Mouse (Mus musculus) forebrain, embryonic 15.5 days (tissue): ENCODE measurements around the gene Pex5. TPM values are rescaled to one million over a fixed set of nuclear protein-coding genes. Genes with fewer than 3 reads are reported as not detected.

Experiments
- ATAC-seq: fragments of 200-750 bp; cut with Nextera tagmentation; replicated peaks from 2 replicates; pipeline ENCODE4 v1.8.0; 2017; ENCODE audit warnings: mild to moderate bottlenecking, moderate TSS enrichment, moderate library complexity
- H3K27ac ChIP-seq: fragments of 300-500 bp; sonication (generic); replicated peaks from 2 replicates; pipeline ENCODE4 v1.5.1; 2015; ENCODE audit warnings: mild to moderate bottlenecking, inconsistent platforms
- H3K27me3 ChIP-seq: fragments of 300-500 bp; sonication (generic); 2 replicates; pipeline ENCODE4 v1.6.1; 2015; ENCODE audit warnings: inconsistent platforms
- H3K36me3 ChIP-seq: fragments of 300-500 bp; sonication (generic); 2 replicates; pipeline ENCODE4 v1.6.1; 2015; ENCODE audit warnings: mild to moderate bottlenecking, inconsistent platforms
- H3K4me1 ChIP-seq: fragments of 300-500 bp; sonication (generic); 2 replicates; pipeline ENCODE4 v1.6.1; 2015; ENCODE audit warnings: inconsistent platforms
- H3K4me2 ChIP-seq: fragments of 300-500 bp; sonication (generic); replicated peaks from 2 replicates; pipeline ENCODE4 v1.6.1; 2015; ENCODE audit warnings: mild to moderate bottlenecking, inconsistent platforms
- H3K4me3 ChIP-seq: fragments of 300-500 bp; sonication (generic); 2 replicates; pipeline ENCODE4 v1.5.1; 2015; ENCODE audit warnings: mild to moderate bottlenecking, inconsistent platforms
- H3K9ac ChIP-seq: fragments of 300-500 bp; sonication (generic); replicated peaks from 2 replicates; pipeline ENCODE4 v1.6.1; 2015; ENCODE audit warnings: mild to moderate bottlenecking, inconsistent platforms
- H3K9me3 ChIP-seq: fragments of 300-500 bp; sonication (generic); 2 replicates; pipeline ENCODE4 v1.6.1; 2016; ENCODE audit warnings: inconsistent platforms
- WGBS: fragments of 180-500 bp; shearing (Covaris S2); methylation state at CpG from one replicate; pipeline ENCODE4 v1.1.7; 2015; ENCODE audit warnings: mixed read lengths; 5-methylcytosine and 5-hydroxymethylcytosine counted together
- polyA plus RNA-seq: library from polyadenylated mRNA; unstranded; fragments of >200 nt; fragmentation: Nextera tagmentation; extraction: Ambion mirVana; gene quantifications from 2 replicates; pipeline ENCODE4 v1.2.1, GENCODE M21; 2015

Gene Pex5
- polyA plus RNA-seq, 1 experiment from 2014 or later = 82.9 TPM

GRCm38 (mm10) chr6:124379331-124379730 lies 35.5 kb downstream of the Pex5 start:
- Histone ChIP-seq H3K4me3 (no peak overlapping the region), H3K36me3 (no peaks in the 10 kb centered on the region), H3K27ac (no peak overlapping the region), H3K9me3 (no peaks in the 10 kb centered on the region), H3K4me2 (no peak overlapping the region), H3K4me1 (no peaks in the 10 kb centered on the region), H3K9ac (no peak overlapping the region), H3K27me3 (no peaks in the 10 kb centered on the region)
- no peak for ATAC-seq
- 36% methylated on average over 10 of the region's 10 CpGs for WGBS

GRCm38 (mm10) chr6:124377494-124378255 lies 37.2 kb downstream of the Pex5 start:
- Histone ChIP-seq H3K9me3 (no peaks in the 10 kb centered on the region), H3K4me1 (no peaks in the 10 kb centered on the region), H3K4me3 (no peak overlapping the region), H3K9ac (no peak overlapping the region), H3K4me2 (no peak overlapping the region), H3K27ac (no peak overlapping the region), H3K27me3 (no peaks in the 10 kb centered on the region), H3K36me3 (no peaks in the 10 kb centered on the region)
- 84% methylated on average over 4 of the region's 4 CpGs for WGBS
- ATAC-seq = no peak

GRCm38 (mm10) chr6:124376311-124376710 lies 38.6 kb downstream of the Pex5 start:
- Histone ChIP-seq H3K27ac (no peak overlapping the region), H3K4me1 (no peaks in the 10 kb centered on the region), H3K36me3 (no peaks in the 10 kb centered on the region), H3K4me3 (no peak overlapping the region), H3K9ac (no peak overlapping the region), H3K27me3 (no peaks in the 10 kb centered on the region), H3K4me2 (no peak overlapping the region), H3K9me3 (no peaks in the 10 kb centered on the region)
- WGBS = 93% methylated on average over 5 of the region's 5 CpGs
- ATAC-seq = no peak

- Histone ChIP-seq H3K36me3 (no peaks in the 10 kb centered on the region), H3K9ac (no peak overlapping the region), H3K4me3 (no peak overlapping the region), H3K4me2 (no peak overlapping the region), H3K9me3 (no peaks in the 10 kb centered on the region), H3K27me3 (no peaks in the 10 kb centered on the region), H3K27ac (no peak overlapping the region), H3K4me1 (no peaks in the 10 kb centered on the region)
- 89% methylated on average over 11 of the region's 11 CpGs for WGBS
- ATAC-seq = no peak
Measured at GRCm38 (mm10) chr6:124375435-124375884, 39.4 kb downstream of the Pex5 start.

GRCm38 (mm10) chr6:124374683-124375082 lies 40.2 kb downstream of the Pex5 start:
- no peak for ATAC-seq
- Histone ChIP-seq H3K27me3 (no peaks in the 10 kb centered on the region), H3K27ac (no peak overlapping the region), H3K4me3 (no peak overlapping the region), H3K9ac (no peak overlapping the region), H3K9me3 (no peaks in the 10 kb centered on the region), H3K36me3 (no peaks in the 10 kb centered on the region), H3K4me2 (no peak overlapping the region), H3K4me1 (no peaks in the 10 kb centered on the region)
- 78% methylated on average over 4 of the region's 4 CpGs for WGBS

GRCm38 (mm10) chr6:124373584-124374206 lies 41.2 kb downstream of the Pex5 start:
- H3K27me3 ChIP-seq = no peaks in the 10 kb centered on the region
- WGBS = 87% methylated on average over 6 of the region's 6 CpGs
- no peak overlapping the region for H3K4me2 ChIP-seq
- no peaks in the 10 kb centered on the region for H3K9me3 ChIP-seq
- H3K4me1 ChIP-seq = no peaks in the 10 kb centered on the region
- no peak for ATAC-seq
- H3K9ac ChIP-seq = no peak overlapping the region
- no peak overlapping the region for H3K27ac ChIP-seq
- H3K4me3 ChIP-seq = no peak overlapping the region
- no peaks in the 10 kb centered on the region for H3K36me3 ChIP-seq

GRCm38 (mm10) chr6:124364328-124364727 lies 50.5 kb downstream of the Pex5 start:
- H3K4me2 ChIP-seq = no peak overlapping the region
- 63% methylated on average over 5 of the region's 5 CpGs for WGBS
- no peak for ATAC-seq
- no peak overlapping the region for H3K9ac ChIP-seq
- H3K36me3 ChIP-seq = no peaks in the 10 kb centered on the region
- H3K4me3 ChIP-seq = no peak overlapping the region
- H3K27me3 ChIP-seq = no peaks in the 10 kb centered on the region
- no peaks in the 10 kb centered on the region for H3K9me3 ChIP-seq
- no peak overlapping the region for H3K27ac ChIP-seq
- no peaks in the 10 kb centered on the region for H3K4me1 ChIP-seq

GRCm38 (mm10) chr6:124360549-124360948 lies 54.3 kb downstream of the Pex5 start:
- H3K27ac ChIP-seq = no peak overlapping the region
- WGBS = 60% methylated on average over 6 of the region's 6 CpGs

GRCm38 (mm10) chr6:124358953-124359352 lies 55.9 kb downstream of the Pex5 start:
- no peak overlapping the region for H3K4me2 ChIP-seq
- H3K27ac ChIP-seq = no peak overlapping the region
- ATAC-seq = no peak
- H3K4me1 ChIP-seq = no peaks in the 10 kb centered on the region
- no peaks in the 10 kb centered on the region for H3K36me3 ChIP-seq
- H3K9ac ChIP-seq = no peak overlapping the region
- no peaks in the 10 kb centered on the region for H3K27me3 ChIP-seq
- H3K4me3 ChIP-seq = no peak overlapping the region
- 82% methylated on average over 6 of the region's 6 CpGs for WGBS
- H3K9me3 ChIP-seq = no peaks in the 10 kb centered on the region

More at GRCm38 (mm10) chr6:124360549-124360948, 54.3 kb downstream of the Pex5 start:
- no peak overlapping the region for H3K4me2 ChIP-seq
- H3K9ac ChIP-seq = no peak overlapping the region
- no peaks in the 10 kb centered on the region for H3K36me3 ChIP-seq
- no peak for ATAC-seq
- no peaks in the 10 kb centered on the region for H3K9me3 ChIP-seq
- H3K4me1 ChIP-seq = no peaks in the 10 kb centered on the region
- H3K27me3 ChIP-seq = no peaks in the 10 kb centered on the region
- H3K4me3 ChIP-seq = no peak overlapping the region

- no peak overlapping the region for H3K4me2 ChIP-seq
Measured at GRCm38 (mm10) chr6:124353246-124353645, 61.6 kb downstream of the Pex5 start.

More at GRCm38 (mm10) chr6:124353246-124353645, 61.6 kb downstream of the Pex5 start:
- no peak overlapping the region for H3K4me3 ChIP-seq
- H3K9ac ChIP-seq = no peak overlapping the region
- ATAC-seq = no peak
- no peaks in the 10 kb centered on the region for H3K27me3 ChIP-seq
- WGBS = 84% methylated on average over 2 of the region's 2 CpGs
- H3K36me3 ChIP-seq = no peaks in the 10 kb centered on the region
- no peak overlapping the region for H3K27ac ChIP-seq
- H3K4me1 ChIP-seq = no peaks in the 10 kb centered on the region
- no peaks in the 10 kb centered on the region for H3K9me3 ChIP-seq
